Mouse (Mus musculus) brain, embryonic 14.5 days (tissue): ENCODE measurements at regions not wholly inside any gene's neighbourhood (a gene's known extent, or its start where the extent isn't known, plus 50 kb on each side); places are given as distances from the start of the nearest gene placed in this dataset.

Experiments used
- CTCF ChIP-seq: fragments of 200-500 bp; IDR thresholded peaks from 2 replicates; pipeline ENCODE4 v1.5.1; 2012; ENCODE audit warnings: inconsistent platforms, mild to moderate bottlenecking, moderate library complexity, borderline replicate concordance; ENCODE audit not compliant: insufficient read depth, insufficient read length; ENCODE audit errors: extremely low read depth
- POLR2A ChIP-seq: fragments of 200-500 bp; IDR thresholded peaks from 2 replicates; pipeline ENCODE4 v1.6.1; 2012; ENCODE audit warnings: mild to moderate bottlenecking, inconsistent platforms, borderline replicate concordance; ENCODE audit not compliant: poor library complexity, insufficient read depth, insufficient read length, severe bottlenecking; ENCODE audit errors: extremely low read depth

GRCm38 (mm10) chr12:106727486-106727885, 717.5 kb downstream of the Vrk1 start:
- TF ChIP-seq CTCF (no peak), POLR2A (no peak)
